Mouse (Mus musculus) ES-Bruce4 (cell line): ENCODE data around the gene Mapk8ip1. TPM values are rescaled to one million over a fixed set of nuclear protein-coding genes. Genes with fewer than 3 reads are reported as not detected.

ENCODE experiments used
- H3K27ac ChIP-seq: 2 replicates; pipeline ENCODE4 v1.5.1; 2012; ENCODE audit warnings: low read length, inconsistent platforms; ENCODE audit not compliant: insufficient read depth
- H3K27me3 ChIP-seq: 2 replicates; pipeline ENCODE4 v1.6.1; 2012; ENCODE audit warnings: mild to moderate bottlenecking, low read length, inconsistent platforms; ENCODE audit not compliant: control insufficient read depth, poor library complexity, insufficient read depth, severe bottlenecking
- H3K36me3 ChIP-seq: 2 replicates; pipeline ENCODE4 v1.6.1; 2012; ENCODE audit warnings: inconsistent platforms, mild to moderate bottlenecking, low read length, moderate library complexity; ENCODE audit not compliant: control insufficient read depth, poor library complexity, insufficient read depth, severe bottlenecking
- H3K4me1 ChIP-seq: one replicate; pipeline ENCODE4 v1.8.1; 2011; ENCODE audit warnings: low read length; ENCODE audit not compliant: control insufficient read depth, insufficient read depth
- H3K4me3 ChIP-seq: 2 replicates; pipeline ENCODE4 v1.5.1; 2011; ENCODE audit warnings: low read depth, mild to moderate bottlenecking, low read length
- H3K9ac ChIP-seq: 2 replicates; pipeline ENCODE4 v1.6.1; 2012; ENCODE audit warnings: low read depth, mild to moderate bottlenecking, inconsistent platforms; ENCODE audit not compliant: poor library complexity, severe bottlenecking
- H3K9me3 ChIP-seq: replicated peaks from 2 replicates; pipeline ENCODE4 v1.6.1; 2012; ENCODE audit warnings: mild to moderate bottlenecking, low read length, inconsistent platforms; ENCODE audit not compliant: control insufficient read depth, poor library complexity, insufficient read depth, severe bottlenecking
- CTCF ChIP-seq: IDR thresholded peaks from one replicate; pipeline ENCODE4 v1.8.1; 2011; ENCODE audit warnings: low read depth, low read length
- EP300 ChIP-seq: IDR thresholded peaks from 2 replicates; pipeline ENCODE4 v1.6.1; 2011; ENCODE audit warnings: low read depth, low read length; ENCODE audit not compliant: insufficient read depth
- POLR2A ChIP-seq: IDR thresholded peaks from one replicate; pipeline ENCODE4 v1.8.1; 2011; ENCODE audit warnings: low read length; ENCODE audit not compliant: insufficient read depth
- polyA plus RNA-seq: library from polyadenylated mRNA; stranded (reverse); fragments of >200 nt; gene quantifications from 2 replicates; pipeline ENCODE4 v1.2.4, GENCODE M21; 2011; ENCODE audit warnings: low read depth; ENCODE audit not compliant: missing spikeins, insufficient read depth, insufficient read length

The Mapk8ip1 gene
- polyA plus RNA-seq, 1 experiment = 13.6 TPM

- H3K4me3 ChIP-seq = peak overlapping the region; percentile 34
- H3K9me3 ChIP-seq = no peaks in the 10 kb centered on the region
- H3K36me3 ChIP-seq = no peaks in the 10 kb centered on the region
- H3K9ac ChIP-seq = no peak overlapping the region
- H3K4me1 ChIP-seq = peaks cover 6% of the 10 kb centered on the region
- TF ChIP-seq CTCF (no peak), EP300 (no peak), POLR2A (no peak)
- H3K27ac ChIP-seq = no peak overlapping the region
- no peaks in the 10 kb centered on the region for H3K27me3 ChIP-seq
Observed at GRCm38 (mm10) chr2:92434375-92434745, 33.3 kb upstream of the Mapk8ip1 start.

GRCm38 (mm10) chr2:92433578-92434374, 32.7 kb upstream of the Mapk8ip1 start, which contains the start of gene Cry2:
Gene Cry2 (minus strand): TSS chr2:92434043.
- Histone ChIP-seq H3K27me3 (no peaks in the 10 kb centered on the region), H3K36me3 (no peaks in the 10 kb centered on the region), H3K4me1 (peaks cover 7% of the 10 kb centered on the region), H3K9ac (peak within 1 kb of the TSS; percentile 46), H3K9me3 (no peaks in the 10 kb centered on the region), H3K4me3 (peak within 1 kb of the TSS; percentile 83), H3K27ac (no peak within 1 kb of the TSS)
- TF ChIP-seq EP300 (no peak), CTCF (no peak), POLR2A (peak; percentile 64)

- Histone ChIP-seq H3K27me3 (no peaks in the 10 kb centered on the region), H3K9ac (peak overlapping the region; percentile 46), H3K4me1 (peaks cover 10% of the 10 kb centered on the region), H3K4me3 (peak overlapping the region; percentile 83), H3K9me3 (no peaks in the 10 kb centered on the region), H3K36me3 (no peaks in the 10 kb centered on the region), H3K27ac (no peak overlapping the region)
- TF ChIP-seq EP300 = no peak
- TF ChIP-seq POLR2A = no peak
- TF ChIP-seq CTCF = no peak
Observed at GRCm38 (mm10) chr2:92432299-92433295, 31.5 kb upstream of the Mapk8ip1 start.

- no peak overlapping the region for H3K27ac ChIP-seq
- no peak overlapping the region for H3K9ac ChIP-seq
- H3K27me3 ChIP-seq = no peaks in the 10 kb centered on the region
- peak overlapping the region; percentile 29 for H3K4me3 ChIP-seq
- TF ChIP-seq POLR2A (no peak), CTCF (no peak), EP300 (no peak)
- H3K9me3 ChIP-seq = no peaks in the 10 kb centered on the region
- peaks cover 10% of the 10 kb centered on the region for H3K4me1 ChIP-seq
- no peaks in the 10 kb centered on the region for H3K36me3 ChIP-seq
Observed at GRCm38 (mm10) chr2:92431611-92432179, 30.6 kb upstream of the Mapk8ip1 start.

- Histone ChIP-seq H3K27me3 (no peaks in the 10 kb centered on the region), H3K4me1 (peaks cover 10% of the 10 kb centered on the region), H3K9ac (no peak overlapping the region), H3K27ac (no peak overlapping the region), H3K9me3 (no peaks in the 10 kb centered on the region), H3K4me3 (peak overlapping the region; percentile 29), H3K36me3 (no peaks in the 10 kb centered on the region)
- TF ChIP-seq CTCF (no peak), EP300 (0 out of 2 replicates have a peak, but pooled peaks have one; percentile 60)
Observed at GRCm38 (mm10) chr2:92430723-92431541, 29.9 kb upstream of the Mapk8ip1 start.
